Mouse (Mus musculus) C2C12 (cell line): Measurements from ENCODE around the gene Cbfb. TPM values are rescaled to one million over a fixed set of nuclear protein-coding genes. Genes with fewer than 3 reads are reported as not detected.
A peak's percentile ranks its signal among the peaks of the same experiment; 100 is the strongest.

ENCODE experiments used
- H3K27me3 ChIP-seq: one replicate; pipeline ENCODE4 v1.6.1; 2011; ENCODE audit not compliant: control insufficient read depth, insufficient read depth, insufficient read length
- H3K36me3 ChIP-seq: one replicate; pipeline ENCODE4 v1.6.1; 2011; ENCODE audit not compliant: control insufficient read depth, insufficient read depth
- H3K4me3 ChIP-seq: one replicate; pipeline ENCODE4 v1.5.1; 2011; ENCODE audit warnings: mild to moderate bottlenecking, control low read depth; ENCODE audit not compliant: poor library complexity, insufficient read depth, severe bottlenecking
- H3K79me2 ChIP-seq: one replicate; pipeline ENCODE4 v1.6.1; 2011; ENCODE audit not compliant: control insufficient read depth, insufficient read depth
- H3K79me3 ChIP-seq: one replicate; pipeline ENCODE4 v1.6.1; 2011; ENCODE audit warnings: low read depth, control low read depth
- H3ac ChIP-seq: one replicate; pipeline ENCODE3; 2011; ENCODE audit warnings: low read depth; ENCODE audit not compliant: control insufficient read depth, insufficient read length
- CEBPB ChIP-seq: IDR thresholded peaks from one replicate; pipeline ENCODE4 v1.6.1; 2011; ENCODE audit warnings: low read depth, mild to moderate bottlenecking, control low read depth, moderate library complexity
- CTCF ChIP-seq: IDR thresholded peaks from one replicate; pipeline ENCODE4 v1.5.1; 2011; ENCODE audit not compliant: control insufficient read depth, insufficient read depth, insufficient read length
- FOSL1 ChIP-seq: IDR thresholded peaks from one replicate; pipeline ENCODE4 v1.8.0; 2011; ENCODE audit warnings: mild to moderate bottlenecking, low read length; ENCODE audit not compliant: poor library complexity, insufficient read depth, severe bottlenecking
- MAX ChIP-seq: IDR thresholded peaks from one replicate; pipeline ENCODE4 v1.6.1; 2011; ENCODE audit warnings: mild to moderate bottlenecking, control low read depth
- MYOD1 ChIP-seq: IDR thresholded peaks from one replicate; pipeline ENCODE4 v1.6.1; 2011; ENCODE audit warnings: low read depth; ENCODE audit not compliant: control insufficient read depth, insufficient read length
- MYOG ChIP-seq: IDR thresholded peaks from one replicate; pipeline ENCODE4 v1.6.1; 2011; ENCODE audit not compliant: control insufficient read depth, insufficient read length; ENCODE audit errors: extremely low read depth
- USF1 ChIP-seq: IDR thresholded peaks from one replicate; pipeline ENCODE4 v1.6.1; 2011; ENCODE audit warnings: low read depth, mild to moderate bottlenecking, control low read depth, moderate library complexity
- polyA plus RNA-seq: library from polyadenylated mRNA; unstranded; fragments of >200 nt; fragmentation: generic; extraction: Trizol; gene quantifications from one replicate; pipeline ENCODE4 v1.2.1, GENCODE M21; 2012; ENCODE audit warnings: missing spikeins

Gene Cbfb
- polyA plus RNA-seq, 1 experiment: 39.9 TPM

GRCm38 (mm10) chr8:105252680-105253537, 82.4 kb downstream of the Cbfb start:
- Histone ChIP-seq H3K36me3 (peaks cover 39% of the 10 kb centered on the region), H3K79me3 (no peaks in the 10 kb centered on the region), H3K4me3 (no peak overlapping the region), H3K27me3 (no peaks in the 10 kb centered on the region), H3ac (no peak overlapping the region), H3K79me2 (no peaks in the 10 kb centered on the region)
- no peak for TF ChIP-seq MYOG
- TF ChIP-seq FOSL1: no peak
- TF ChIP-seq CEBPB: no peak
- TF ChIP-seq USF1: no peak
- TF ChIP-seq MAX: no peak
- no peak for TF ChIP-seq MYOD1
- TF ChIP-seq CTCF: no peak

DNA sequence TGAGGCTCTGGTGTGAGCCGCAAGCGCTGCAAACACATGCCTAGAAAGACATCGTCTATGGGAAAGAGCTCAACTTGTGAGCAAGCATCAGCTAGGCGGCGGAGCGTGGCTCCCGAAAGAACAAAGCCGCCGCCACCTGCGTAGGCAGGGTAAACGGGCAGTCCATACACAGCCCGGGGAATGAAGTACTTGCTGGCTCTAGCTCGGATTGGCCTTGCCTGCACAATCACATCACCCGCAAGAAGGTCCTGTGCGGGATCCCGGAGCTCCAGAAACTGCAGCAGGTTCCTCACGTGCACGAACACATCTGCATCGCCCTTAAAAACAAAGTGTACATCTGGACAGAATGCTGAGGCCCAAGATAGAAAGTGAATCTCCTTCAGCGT, 83.3 kb downstream of the Cbfb start:
- no peak for TF ChIP-seq FOSL1
- TF ChIP-seq MYOD1: no peak
- TF ChIP-seq CEBPB: no peak
- no peak for TF ChIP-seq USF1
- no peak for TF ChIP-seq CTCF
- TF ChIP-seq MYOG: no peak
- TF ChIP-seq MAX: no peak
- Histone ChIP-seq H3ac (no peak overlapping the region), H3K79me3 (no peaks in the 10 kb centered on the region), H3K36me3 (peaks cover 38% of the 10 kb centered on the region), H3K4me3 (no peak overlapping the region), H3K27me3 (no peaks in the 10 kb centered on the region), H3K79me2 (no peaks in the 10 kb centered on the region)

DNA sequence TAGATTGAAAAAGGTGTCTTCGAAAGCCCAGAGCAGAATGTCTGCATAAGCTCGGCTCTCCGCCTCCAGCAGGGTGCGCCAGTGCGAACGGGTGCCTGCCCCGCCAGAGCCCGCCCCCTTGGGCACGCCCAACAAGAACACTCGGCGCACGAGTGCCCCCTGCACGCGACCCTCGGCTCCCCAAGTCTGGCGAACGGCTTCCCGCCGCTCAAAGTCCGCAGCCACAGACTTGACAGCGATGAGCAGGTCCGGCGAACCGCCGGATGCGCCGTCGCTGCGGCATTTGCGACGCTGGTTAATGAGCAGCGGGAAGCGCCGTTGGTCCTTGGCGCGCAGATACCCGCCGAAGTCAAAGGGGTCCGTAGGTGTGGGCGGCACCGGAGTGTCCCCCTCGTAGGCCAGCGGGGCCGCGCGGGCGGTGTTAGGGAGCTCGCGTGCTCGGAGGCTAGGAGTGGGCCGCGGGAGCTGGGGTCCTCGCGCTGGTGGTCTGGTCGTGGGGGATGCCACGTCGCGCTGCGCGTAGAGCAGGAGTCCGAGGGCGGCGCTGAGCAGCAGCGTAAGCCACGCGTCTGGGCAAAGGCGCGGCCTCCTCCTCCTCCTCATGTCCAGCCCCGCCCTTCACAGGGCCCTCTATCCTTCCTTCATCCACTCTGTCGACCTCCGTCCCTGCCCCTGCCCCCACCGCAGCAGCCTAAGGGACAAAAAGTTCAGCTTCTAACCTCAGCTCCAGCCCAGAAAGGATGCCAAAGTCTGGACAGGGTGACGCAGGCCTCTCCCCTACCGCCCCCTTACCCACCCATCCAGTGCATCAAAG, 83.9 kb downstream of the Cbfb start:
- TF ChIP-seq MYOD1 (no peak), FOSL1 (no peak), MAX (peak; percentile 17), USF1 (no peak), MYOG (no peak), CEBPB (no peak), CTCF (peak; percentile 93)
- H3K4me3 ChIP-seq: peak overlapping the region; percentile 55
- no peaks in the 10 kb centered on the region for H3K27me3 ChIP-seq
- H3K79me3 ChIP-seq: no peaks in the 10 kb centered on the region
- H3K79me2 ChIP-seq: no peaks in the 10 kb centered on the region
- H3K36me3 ChIP-seq: peaks cover 32% of the 10 kb centered on the region
- peak overlapping the region; percentile 80 for H3ac ChIP-seq

- peaks cover 28% of the 10 kb centered on the region for H3K36me3 ChIP-seq
- H3K4me3 ChIP-seq: peak within 1 kb of the TSS; percentile 55
- no peaks in the 10 kb centered on the region for H3K27me3 ChIP-seq
- TF ChIP-seq USF1 (peak; percentile 92), MYOG (no peak), CTCF (no peak), MAX (peak; percentile 5), FOSL1 (no peak), MYOD1 (peak; percentile 29)
- peak within 1 kb of the TSS; percentile 80 for H3ac ChIP-seq
- H3K79me3 ChIP-seq: no peaks in the 10 kb centered on the region
- no peaks in the 10 kb centered on the region for H3K79me2 ChIP-seq
Measured at GRCm38 (mm10) chr8:105254966-105255350, 84.5 kb downstream of the Cbfb start, which contains the start of gene B3gnt9. TSS of gene B3gnt9 (minus strand) at chr8:105255153.

- peaks cover 18% of the 10 kb centered on the region for H3K36me3 ChIP-seq
- TF ChIP-seq MYOG (no peak), CEBPB (no peak), MYOD1 (no peak), MAX (no peak), FOSL1 (no peak), USF1 (no peak), CTCF (no peak)
- no peak overlapping the region for H3ac ChIP-seq
- no peak overlapping the region for H3K4me3 ChIP-seq
- H3K79me3 ChIP-seq: no peaks in the 10 kb centered on the region
- H3K27me3 ChIP-seq: no peaks in the 10 kb centered on the region
- H3K79me2 ChIP-seq: no peaks in the 10 kb centered on the region
Measured at GRCm38 (mm10) chr8:105257318-105258114, 87.0 kb downstream of the Cbfb start.
